Mouse (Mus musculus) mesoderm, embryonic 11.5 days (tissue): ENCODE measurements around the gene Tpte.

Experiments used
- DNase-seq: peaks from one replicate; pipeline ENCODE4 v3.0.0-alpha.2; 2012; ENCODE audit warnings: low read depth, low spot score

Tpte gene

GRCm38 (mm10) chr8:22376903-22377302 is 93.7 kb downstream of the Tpte start:
- peak; percentile 64 for DNase-seq

GRCm38 (mm10) chr8:22380934-22381333 is 97.7 kb downstream of the Tpte start:
- no peak for DNase-seq

GRCm38 (mm10) chr8:22382824-22383595 is 99.8 kb downstream of the Tpte start:
- DNase-seq, result no peak

- DNase-seq, result no peak
Observed at GRCm38 (mm10) chr8:22385158-22385557, 101.9 kb downstream of the Tpte start.

DNA sequence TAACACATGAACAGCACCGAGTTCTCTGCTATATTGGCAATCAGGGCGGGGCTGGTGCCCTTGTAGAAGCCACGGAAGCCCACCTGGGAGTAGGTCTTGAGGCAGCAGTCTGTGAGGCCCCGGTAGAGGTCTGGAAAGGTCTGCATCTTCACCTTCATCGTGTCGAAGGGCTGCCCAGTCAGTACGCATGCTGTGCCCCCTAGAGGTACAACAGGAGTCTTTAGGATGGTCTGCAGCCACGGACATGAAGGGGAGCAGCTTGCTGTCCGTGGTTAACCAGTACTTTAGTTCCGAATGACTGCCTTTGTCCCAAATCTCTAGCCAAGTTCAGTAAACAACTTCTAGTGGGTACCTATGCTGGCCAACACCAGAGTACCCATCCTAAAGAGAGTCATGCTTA is 106.6 kb downstream of the Tpte start:
- no peak for DNase-seq

DNA sequence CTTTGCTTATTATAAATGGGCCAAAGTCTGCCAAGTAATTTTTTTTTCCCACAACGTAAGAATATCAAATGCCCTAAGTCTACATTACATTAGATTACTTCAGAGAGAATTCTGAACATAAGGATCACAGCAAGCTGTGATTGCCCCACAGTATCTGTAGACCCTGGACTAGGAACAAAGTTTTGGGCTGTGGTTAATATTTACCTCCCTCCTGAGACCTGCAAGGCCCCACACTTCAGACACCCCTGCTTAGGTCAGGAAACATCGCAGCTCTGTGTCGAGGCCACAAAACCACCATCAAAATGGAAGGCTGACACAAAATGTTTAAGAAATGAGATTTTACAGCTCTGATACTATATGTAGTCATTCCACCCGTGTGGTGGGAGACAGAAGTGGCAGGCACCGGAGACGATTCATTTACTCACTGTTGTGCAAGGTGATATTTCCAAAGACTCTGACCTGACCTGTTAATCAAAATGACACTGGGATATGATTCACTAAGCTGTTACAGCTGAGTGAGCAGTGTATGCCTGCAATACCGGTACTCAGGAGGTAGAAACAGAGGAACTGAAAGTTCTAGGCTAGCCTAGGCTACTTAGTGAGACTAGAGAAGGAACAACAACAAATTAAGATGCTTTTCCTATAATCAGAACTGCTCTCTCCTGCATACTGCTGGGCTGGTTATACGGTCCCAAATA is 107.7 kb downstream of the Tpte start:
- no peak for DNase-seq

- no peak for DNase-seq
Observed at GRCm38 (mm10) chr8:22394471-22394870, 111.2 kb downstream of the Tpte start.

- DNase-seq, result no peak
Observed at GRCm38 (mm10) chr8:22395256-22395655, 112.0 kb downstream of the Tpte start.

GRCm38 (mm10) chr8:22397811-22398141 is 114.5 kb downstream of the Tpte start:
- DNase-seq, result no peak

DNA sequence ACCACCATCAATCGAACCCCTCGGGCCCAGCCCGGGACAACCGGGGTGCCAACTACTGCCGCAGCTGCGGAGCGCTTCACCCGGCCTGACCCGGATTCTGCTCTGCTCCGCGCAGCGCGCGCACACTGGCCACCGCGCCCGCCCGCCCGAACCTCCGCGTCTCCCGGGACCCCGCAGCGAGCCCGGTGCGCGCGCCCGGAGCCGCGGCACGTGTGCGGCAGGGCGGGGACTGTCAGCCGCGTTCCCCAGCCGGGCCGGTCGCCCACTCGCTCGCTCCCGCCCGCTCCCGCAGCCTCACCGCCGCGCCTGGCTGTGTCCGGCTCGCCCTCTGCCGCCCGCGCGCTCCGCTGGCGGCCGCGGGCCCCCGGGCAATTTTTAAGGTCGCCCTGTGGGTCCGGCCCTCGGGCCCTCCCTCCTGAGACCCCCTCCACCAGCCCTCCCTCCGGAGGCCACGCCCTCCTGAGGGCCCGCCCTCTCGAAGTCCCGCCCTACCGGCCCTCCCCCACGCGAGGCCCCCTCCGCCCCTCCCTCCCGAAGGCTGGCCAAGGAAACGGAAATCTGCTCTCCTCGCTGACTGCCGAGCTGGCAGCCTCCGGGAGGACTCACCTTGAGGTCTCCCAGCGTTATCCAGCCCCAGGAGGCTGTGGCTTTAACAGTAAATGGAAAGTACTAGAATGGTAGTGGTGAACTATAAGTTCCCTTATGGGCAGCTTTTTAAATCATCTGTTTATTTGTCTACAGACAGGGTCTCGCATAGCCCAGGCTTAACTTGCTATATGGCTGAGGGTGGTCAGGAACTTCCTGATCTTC is 115.1 kb downstream of the Tpte start, which contains the start of gene Slc25a15:
Gene Slc25a15 (minus strand): TSS at position 456 of the 810 bp plus-strand sequence.
- peak; percentile 93 for DNase-seq

DNA sequence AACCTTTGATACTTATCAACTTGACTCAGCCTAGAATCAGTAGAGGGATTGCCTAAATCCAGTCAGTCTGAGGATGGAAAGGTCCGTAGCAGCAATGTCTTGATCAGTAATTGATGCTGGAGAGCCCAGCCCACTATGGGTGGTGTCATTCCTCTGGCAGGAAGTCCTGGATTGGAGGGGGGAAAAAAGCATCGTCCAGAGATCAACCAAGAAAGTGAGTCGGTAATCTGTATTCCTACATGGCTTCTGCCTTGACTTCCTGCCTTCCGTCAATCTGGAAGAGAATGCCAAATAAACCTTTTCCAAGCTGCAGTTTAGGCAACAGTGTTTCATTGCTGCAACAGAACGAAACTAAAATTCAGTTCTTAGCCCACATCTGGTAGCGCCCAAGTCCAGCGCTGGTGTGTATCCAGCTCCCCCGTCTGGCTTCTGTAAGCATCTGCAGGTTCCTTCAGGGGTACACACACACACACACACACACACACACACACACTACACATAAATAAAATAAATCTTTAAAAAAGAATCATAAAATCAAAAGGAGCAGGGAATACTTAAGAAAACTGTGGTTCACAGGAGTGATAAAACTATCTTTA is 116.1 kb downstream of the Tpte start:
- DNase-seq, result no peak

- DNase-seq, result no peak
Observed at GRCm38 (mm10) chr8:22400593-22400992, 117.4 kb downstream of the Tpte start.

GRCm38 (mm10) chr8:22403235-22403634 is 120.0 kb downstream of the Tpte start:
- DNase-seq, result no peak

DNA sequence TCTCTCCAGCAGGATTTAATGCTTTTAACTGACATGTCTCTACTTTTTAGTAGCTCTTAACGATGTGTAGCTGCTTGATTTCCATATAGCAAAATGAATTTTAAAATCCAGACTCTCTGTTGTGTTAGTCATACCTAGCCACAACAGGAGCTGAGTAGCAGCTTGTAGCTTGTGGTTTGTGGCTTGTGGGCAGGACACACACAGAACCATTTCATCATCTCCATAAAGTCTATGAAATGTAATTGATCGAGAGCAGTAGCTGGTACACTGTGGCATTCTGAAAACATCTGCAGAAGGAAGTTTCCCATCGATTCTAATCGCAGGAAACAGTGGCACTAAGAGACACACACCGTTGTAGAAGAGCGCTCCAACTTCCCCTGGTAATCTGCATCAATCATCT is 122.5 kb downstream of the Tpte start:
- DNase-seq, result no peak

DNA sequence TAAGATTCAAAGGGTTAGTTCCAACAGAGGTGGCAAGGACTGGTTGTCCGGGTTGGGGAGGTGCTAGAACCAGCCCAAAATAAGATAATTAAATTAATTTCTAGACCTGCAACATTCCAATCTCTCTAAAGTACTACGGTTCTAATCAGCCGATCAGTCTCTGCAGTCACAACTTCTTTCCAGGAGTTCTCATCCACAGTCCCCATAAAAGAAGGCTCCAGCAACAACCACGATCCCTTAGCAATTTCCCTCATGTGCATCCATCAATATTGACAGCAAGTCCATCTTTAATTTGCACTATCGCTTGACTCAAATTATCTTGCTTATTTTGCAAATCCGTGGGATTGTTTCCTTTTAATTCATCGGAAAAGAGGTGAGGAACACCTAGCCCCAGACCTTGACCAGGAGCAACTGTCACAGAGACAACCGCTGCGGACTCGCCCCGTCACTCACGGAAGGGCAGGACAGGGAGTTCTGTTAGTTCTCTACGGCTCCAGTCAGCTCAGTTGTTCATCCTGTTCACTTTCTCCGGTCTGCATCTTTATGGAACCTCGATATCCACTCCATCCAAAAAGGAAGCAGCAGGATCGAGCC is 127.5 kb downstream of the Tpte start:
- DNase-seq, result peak; percentile 8

DNA sequence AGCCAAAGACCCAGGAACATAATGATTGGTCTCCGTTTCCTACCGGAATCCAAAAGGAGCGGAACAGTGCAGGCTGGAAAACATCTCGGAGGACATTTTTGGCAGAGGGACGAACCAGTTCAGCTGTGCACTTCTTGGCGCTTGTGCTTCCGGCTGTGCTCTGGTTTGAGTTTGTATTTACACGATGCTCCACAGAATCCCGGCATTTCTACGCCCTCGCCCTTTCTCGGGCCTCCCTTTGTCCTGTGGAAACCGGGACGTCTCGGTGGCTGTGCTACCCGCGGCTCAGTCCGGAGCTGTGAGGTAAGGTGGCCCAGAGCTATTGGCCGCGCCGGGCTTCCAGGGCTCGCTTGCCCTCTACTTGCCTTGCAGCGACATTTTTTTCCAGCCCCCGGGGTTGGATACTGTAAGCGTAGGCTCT is 128.1 kb downstream of the Tpte start, which contains the start of gene Mrps31:
Gene Mrps31 (plus strand): TSS at position 80 of the 421 bp plus-strand sequence.
- DNase-seq, result peak; percentile 89

- no peak for DNase-seq
Observed at GRCm38 (mm10) chr8:22411971-22412370, 128.7 kb downstream of the Tpte start.
